Mouse (Mus musculus): ENCODE data around the gene Nfib.

The Nfib gene

GRCm38 (mm10) chr4:82704841-82705794 is at the start of gene Nfib:
Gene Nfib (minus strand): TSS chr4:82705750.
- no peak for TF ChIP-seq GATA4 (IDR thresholded peaks at IDR 0.05; ENCODE audit: insufficient replicate concordance, low read length)

GRCm38 (mm10) chr4:82735764-82736163 is 30.2 kb upstream of the Nfib start:
- TF ChIP-seq GATA4 (IDR thresholded peaks at IDR 0.05; ENCODE audit: insufficient replicate concordance, low read length), result no peak

GRCm38 (mm10) chr4:82734765-82735481 is 29.4 kb upstream of the Nfib start:
- TF ChIP-seq GATA4 (IDR thresholded peaks at IDR 0.05; ENCODE audit: insufficient replicate concordance, low read length), result no peak

GRCm38 (mm10) chr4:82734348-82734747 is 28.8 kb upstream of the Nfib start:
- TF ChIP-seq GATA4 (IDR thresholded peaks at IDR 0.05; ENCODE audit: insufficient replicate concordance, low read length), result no peak

GRCm38 (mm10) chr4:82733636-82734035 is 28.1 kb upstream of the Nfib start:
- no peak for TF ChIP-seq GATA4 (IDR thresholded peaks at IDR 0.05; ENCODE audit: insufficient replicate concordance, low read length)

- TF ChIP-seq GATA4 (IDR thresholded peaks at IDR 0.05; ENCODE audit: insufficient replicate concordance, low read length), result no peak
Observed at GRCm38 (mm10) chr4:82730248-82730887, 24.8 kb upstream of the Nfib start.

- no peak for TF ChIP-seq GATA4 (IDR thresholded peaks at IDR 0.05; ENCODE audit: insufficient replicate concordance, low read length)
Observed at GRCm38 (mm10) chr4:82724058-82724457, 18.5 kb upstream of the Nfib start.

GRCm38 (mm10) chr4:82723048-82723447 is 17.5 kb upstream of the Nfib start:
- no peak for TF ChIP-seq GATA4 (IDR thresholded peaks at IDR 0.05; ENCODE audit: insufficient replicate concordance, low read length)

- TF ChIP-seq GATA4 (IDR thresholded peaks at IDR 0.05; ENCODE audit: insufficient replicate concordance, low read length), result no peak
Observed at GRCm38 (mm10) chr4:82715833-82716232, 10.3 kb upstream of the Nfib start.

GRCm38 (mm10) chr4:82711611-82712295 is 6.2 kb upstream of the Nfib start:
- no peak for TF ChIP-seq GATA4 (IDR thresholded peaks at IDR 0.05; ENCODE audit: insufficient replicate concordance, low read length)

- TF ChIP-seq GATA4 (IDR thresholded peaks at IDR 0.05; ENCODE audit: insufficient replicate concordance, low read length), result peak; percentile 71; the same call in 1 of the 2 replicates
Observed at GRCm38 (mm10) chr4:82709666-82710065, 4.1 kb upstream of the Nfib start.

GRCm38 (mm10) chr4:82706012-82706411 is 462 bp upstream of the Nfib start:
- no peak for TF ChIP-seq GATA4 (IDR thresholded peaks at IDR 0.05; ENCODE audit: insufficient replicate concordance, low read length)

GRCm38 (mm10) chr4:82704079-82704830 is 1.3 kb downstream of the Nfib start:
- no peak for TF ChIP-seq GATA4 (IDR thresholded peaks at IDR 0.05; ENCODE audit: insufficient replicate concordance, low read length)

GRCm38 (mm10) chr4:82702808-82703207 is 2.7 kb downstream of the Nfib start:
- TF ChIP-seq GATA4 (IDR thresholded peaks at IDR 0.05; ENCODE audit: insufficient replicate concordance, low read length), result no peak
